Comparison of ENCODE assay signal across 22 mouse cellular contexts in the genomic region with DNA sequence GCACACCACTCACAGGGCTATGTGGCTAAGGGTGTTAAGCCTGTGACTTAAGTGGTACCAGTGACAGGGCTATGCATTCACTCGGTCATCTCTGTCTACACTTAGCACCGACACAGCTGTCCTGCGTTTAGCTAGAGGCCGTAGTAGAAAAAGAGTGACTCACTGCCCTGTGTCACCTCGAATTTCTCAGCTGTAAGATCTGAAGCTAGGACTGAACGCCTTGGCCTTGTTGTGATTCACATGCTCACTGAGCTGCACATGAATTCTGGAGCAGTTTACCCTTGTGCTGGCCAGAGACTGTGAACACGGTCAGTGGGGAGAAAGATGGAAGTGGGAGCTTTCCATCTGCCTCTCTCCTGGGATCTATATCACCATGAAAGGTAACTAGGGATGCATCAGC. TPM values are rescaled to one million over a fixed set of nuclear protein-coding genes. Genes with fewer than 3 reads are reported as not detected.
DNase-seq lines count a peak whose midpoint lies in the region.
"Had no signal": no experiment of that assay in that cellular context is flagged by ENCODE, and none has a peak within 500 bp of the region (broad histone marks: within the 10 kb centered on the region; RNA-seq: fewer than 3 reads in every experiment).

No protein-coding gene starts in this region.

- peak; percentile 40 to 58 for DNase-seq in cerebellum, postnatal 14 days
- DNase-seq in cerebellum, adult 11-12 months: no peak
- DNase-seq in adrenal gland, adult 2 months: peak; percentile 76
- DNase-seq in adrenal gland, postnatal 10 days: peak; percentile 22
- peak; percentile 53 for DNase-seq in retina, embryonic 14.5 days (ENCODE audit: low spot score)
- no peak for DNase-seq in lung, postnatal 14 days
- no peak for DNase-seq in c-Kit-positive CD71-positive TER-119-positive erythroid progenitor cells, embryonic 14.5 days (ENCODE audit: low spot score)
- DNase-seq: B cell, adult 2 months; cerebellum, adult 9-11 months; gastrocnemius, postnatal 25 days; heart, adult 18-20 months; heart, postnatal 10 days; kidney, adult 11 months; kidney, postnatal 25 days; lung, adult 18-20 months; right cerebral cortex, postnatal 25 days; thymus, adult 18-20 months; thymus, postnatal 25 days had no signal

RNA-seq across cellular contexts. Expression of gene Sh3gl2, which starts 2.3 kb away (rescaled TPM):
- total RNA-seq in adrenal gland, adult 2 months (2021): 10 to 100 TPM; 27.7 to 41.8 TPM
- 7.7 and 8.9 TPM in 2 replicates for polyA plus RNA-seq in adrenal gland, adult 2 months (2012; rRNA removed)
- 10 to 100 TPM; 11.4 to 12.6 TPM for total RNA-seq in adrenal gland, postnatal 10 days (2021)
- total RNA-seq: megakaryocyte-erythroid progenitor cell, adult 5-6 weeks had no signal
- polyA plus RNA-seq: activated CD4-positive, CD25-positive, alpha-beta regulatory T cell, adult 4 months; inflammation-experienced regulatory T-cells, adult 6 months; macrophage had no signal

Comparison
In these comparisons a context has a peak if more than half of its experiments do, and no peak if none do; other contexts are left out.
1. DNase-seq: peak in cerebellum, postnatal 14 days (2 of 2), adrenal gland, adult 2 months (single experiment), adrenal gland, postnatal 10 days (single experiment) and retina, embryonic 14.5 days (single experiment); none in cerebellum, adult 11-12 months (single experiment), lung, postnatal 14 days (single experiment) and c-Kit-positive CD71-positive TER-119-positive erythroid progenitor cells, embryonic 14.5 days (single experiment).